In the genomic region with DNA sequence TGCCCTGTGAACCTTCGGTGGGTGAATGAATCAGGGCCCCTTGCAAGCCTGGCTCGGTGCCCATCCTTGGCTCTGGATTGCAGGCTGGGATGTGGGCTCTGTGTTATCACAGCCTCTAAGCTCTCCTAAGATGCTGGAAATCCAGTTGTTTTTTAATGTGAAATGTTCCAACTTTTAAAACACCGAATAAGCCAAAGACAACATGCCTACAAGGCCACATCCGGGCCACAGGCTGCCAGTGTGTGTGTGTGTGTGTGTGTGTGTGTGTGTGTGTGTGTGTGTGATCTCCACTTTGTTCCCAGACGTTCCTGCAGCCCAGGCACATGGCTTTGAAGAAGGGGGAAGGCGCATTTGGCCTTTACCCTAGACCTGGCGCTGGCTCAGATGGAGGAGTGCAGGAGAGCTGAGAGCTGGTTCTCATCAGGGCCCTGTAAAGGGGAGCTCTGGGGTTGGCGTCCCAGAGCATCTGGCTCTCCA, we compare ENCODE assay signal across 8 mouse cellular contexts. TPM values are rescaled to one million over a fixed set of nuclear protein-coding genes. Genes with fewer than 3 reads are reported as not detected.
DNase-seq lines count a peak whose midpoint lies in the region.

No protein-coding gene starts in this region.

- intact Hi-C loops in left cerebral cortex, postnatal 25 days (cut with DNase I) = no loop called here

- DNase-seq in adrenal gland, adult (ENCODE audit: inconsistent age in 2 of 2, low spot score in 1 of 2) = peak; percentile 66 to 79
- no peak for DNase-seq in adrenal gland, postnatal 4 days (ENCODE audit: low spot score in 2 of 2)
- peak; percentile 60 for DNase-seq in Muller cell, postnatal 12 days (ENCODE audit: inconsistent ontology term)
- DNase-seq in heart, adult 11 months = peak; percentile 97
- DNase-seq in kidney, postnatal 25 days = peak; percentile 47 to 67
- DNase-seq in cerebellum, adult 18-20 months = no peak
- DNase-seq in B cell, adult 2 months = no peak
- DNase-seq in left cerebral cortex, postnatal 25 days (ENCODE audit: low spot score in 2 of 2) = no peak

RNA-seq across cellular contexts. Expression of a gene that starts 52.4 kb away (rescaled TPM):
- 10 to 100 TPM; 30.9 to 38.7 TPM for total RNA-seq in adrenal gland, postnatal 4 days (2021)
- 10 to 100 TPM; 40.0 to 42.4 TPM for total RNA-seq in left cerebral cortex, postnatal 25 days (2021)

RNA-seq across cellular contexts. Expression of a gene that starts 56.0 kb away (rescaled TPM):
- 1 to 10 TPM; 5.1 to 5.8 TPM for total RNA-seq in adrenal gland, postnatal 4 days (2021)
- total RNA-seq in left cerebral cortex, postnatal 25 days (2021) = 1 to 10 TPM; 1.6 to 1.8 TPM

Comparison
In these comparisons a context has a peak if more than half of its experiments do, and no peak if none do; other contexts are left out.
1. DNase-seq: peak in adrenal gland, adult (2 of 2), Muller cell, postnatal 12 days (single experiment), heart, adult 11 months (single experiment) and kidney, postnatal 25 days (2 of 2); none in adrenal gland, postnatal 4 days (0 of 2), cerebellum, adult 18-20 months (0 of 2), B cell, adult 2 months (0 of 2) and left cerebral cortex, postnatal 25 days (0 of 2).